Mouse (Mus musculus): ENCODE measurements at regions not wholly inside any gene's neighbourhood (a gene's known extent, or its start where the extent isn't known, plus 50 kb on each side); places are given as distances from the start of the nearest gene placed in this dataset.
A peak's percentile ranks its signal among the peaks of the same experiment; 100 is the strongest.
"Not testable (repeated sequence)": the region's sequence is repeated elsewhere in the genome, so short reads cannot be mapped to it uniquely, and the experiment has no call there.

- DNase-seq (ENCODE audit: low spot score in 2 of 2): no peak
Measured at GRCm38 (mm10) chr14:113838237-113838636, 523.8 kb downstream of the Tpm3-rs7 start.

- not testable (repeated sequence) for DNase-seq (ENCODE audit: low spot score in 2 of 2)
Measured at GRCm38 (mm10) chr14:113847836-113848235, 533.4 kb downstream of the Tpm3-rs7 start.

- no peak for DNase-seq (ENCODE audit: low spot score in 2 of 2)
Measured at GRCm38 (mm10) chr14:113852988-113853387, 538.6 kb downstream of the Tpm3-rs7 start.

- DNase-seq (ENCODE audit: low spot score in 2 of 2): peak in 1 of 2 experiments; percentile 9
Measured at GRCm38 (mm10) chr14:113867123-113868019, 553.0 kb downstream of the Tpm3-rs7 start.

- no peak for DNase-seq (ENCODE audit: low spot score in 2 of 2)
Measured at GRCm38 (mm10) chr14:113883581-113883980, 569.2 kb downstream of the Tpm3-rs7 start.

- DNase-seq (ENCODE audit: low spot score in 2 of 2): no peak
Measured at GRCm38 (mm10) chr14:113886925-113887871, 572.8 kb downstream of the Tpm3-rs7 start.

GRCm38 (mm10) chr14:113930779-113931178 is 616.4 kb downstream of the Tpm3-rs7 start:
- no peak for DNase-seq (ENCODE audit: low spot score in 2 of 2)

- no peak for DNase-seq (ENCODE audit: low spot score in 2 of 2)
Measured at GRCm38 (mm10) chr14:113933841-113934240, 619.4 kb downstream of the Tpm3-rs7 start.

Measured in left cerebral cortex, adult 18-20 months (tissue).